Mouse (Mus musculus) CH12.LX (cell line): ENCODE data around the gene Cela1.

ENCODE experiments used
- CHD2 ChIP-seq: IDR thresholded peaks from 2 replicates; pipeline ENCODE4 v1.6.1; 2011; ENCODE audit warnings: low read length, improper control_type of control experiment
- CTCF ChIP-seq, 2 experiments: IDR thresholded peaks in 1 of 2; conservative IDR thresholded peaks in 1 of 2; 2 replicates each; pipeline ENCODE4 v1.5.1; 2011 to 2012; ENCODE audit warnings: low read depth in 2 of 2, low read length in 2 of 2, improper control_type of control experiment in 1 of 2, inconsistent platforms in 1 of 2, mild to moderate bottlenecking in 1 of 2, moderate library complexity in 1 of 2
- E2F4 ChIP-seq: IDR thresholded peaks from 2 replicates; pipeline ENCODE4 v1.6.1; 2011; ENCODE audit warnings: low read depth, low read length, improper control_type of control experiment; ENCODE audit not compliant: insufficient replicate concordance
- KAT2A ChIP-seq: IDR thresholded peaks from 2 replicates; pipeline ENCODE4 v1.6.1; 2012; ENCODE audit warnings: low read length, improper control_type of control experiment, inconsistent platforms; ENCODE audit not compliant: insufficient replicate concordance
- MAX ChIP-seq: IDR thresholded peaks from 2 replicates; pipeline ENCODE4 v1.6.1; 2011; ENCODE audit warnings: low read length, improper control_type of control experiment
- NRF1 ChIP-seq: IDR thresholded peaks from 2 replicates; pipeline ENCODE4 v1.6.1; 2014; ENCODE audit warnings: low read depth, mild to moderate bottlenecking, inconsistent platforms, low read length, improper control_type of control experiment, moderate library complexity
- POLR2A ChIP-seq: IDR thresholded peaks from 2 replicates; pipeline ENCODE4 v1.6.1; 2011; ENCODE audit warnings: low read depth, mild to moderate bottlenecking, improper control_type of control experiment, low read length
- RAD21 ChIP-seq: IDR thresholded peaks from 2 replicates; pipeline ENCODE4 v1.6.1; 2011; ENCODE audit warnings: low read depth, mild to moderate bottlenecking, low read length, improper control_type of control experiment, moderate library complexity
- RCOR1 ChIP-seq: conservative IDR thresholded peaks from 2 replicates; pipeline ENCODE4 v1.6.1; 2012; ENCODE audit warnings: low read depth, mild to moderate bottlenecking, inconsistent platforms, low read length, improper control_type of control experiment
- USF1 ChIP-seq: IDR thresholded peaks from 2 replicates; pipeline ENCODE4 v1.6.1; 2014; ENCODE audit warnings: low read depth, mild to moderate bottlenecking, inconsistent platforms, low read length, improper control_type of control experiment
- ZC3H11A ChIP-seq: IDR thresholded peaks from 2 replicates; pipeline ENCODE4 v1.6.1; 2012; ENCODE audit warnings: low read depth, mild to moderate bottlenecking, inconsistent platforms, low read length, improper control_type of control experiment
- ZNF384 ChIP-seq: IDR thresholded peaks from 2 replicates; pipeline ENCODE4 v1.6.1; 2012; ENCODE audit warnings: low read depth, low read length, improper control_type of control experiment, inconsistent platforms

DNA sequence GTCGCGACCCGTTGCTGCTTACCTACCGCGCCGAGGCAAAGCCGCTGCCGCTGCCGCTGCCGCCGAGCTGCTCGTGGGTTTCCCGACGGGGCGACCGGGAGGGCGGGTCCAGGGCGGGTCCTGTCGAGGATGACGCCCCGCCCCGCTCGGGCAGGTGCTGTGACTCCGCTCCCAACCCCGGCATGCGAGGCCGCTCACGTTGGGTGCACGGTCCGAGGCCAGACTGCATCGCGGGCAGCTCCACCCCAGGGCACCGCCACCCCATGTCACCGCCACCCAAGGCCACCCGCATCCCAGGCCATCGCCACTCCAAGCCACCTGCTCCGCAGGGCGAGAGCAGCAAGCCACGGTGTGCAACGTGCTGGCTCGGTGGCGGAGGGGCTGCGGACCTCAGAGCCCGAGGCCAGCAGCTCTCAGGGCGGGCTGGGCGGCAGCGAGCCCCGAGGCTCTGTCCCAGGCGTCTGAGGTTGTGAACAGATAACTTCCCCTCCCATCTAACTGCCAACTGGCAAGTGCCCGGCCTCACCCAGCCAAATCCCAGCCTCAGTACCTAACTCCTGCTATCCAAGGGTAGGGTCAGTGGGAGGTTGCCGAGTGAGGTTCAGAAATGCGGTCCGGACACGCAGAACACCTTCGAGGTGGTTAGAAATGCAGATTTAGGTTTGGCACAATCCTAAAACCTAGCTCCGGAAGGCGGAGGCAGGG is 41.7 kb upstream of the Cela1 start, which contains the start of gene Galnt6:
- TF ChIP-seq CTCF (conservative IDR thresholded peaks at IDR 0.05 in 1 of 2, IDR thresholded peaks at IDR 0.05 in 1 of 2; ENCODE audit: low read depth in 2 of 2, low read length in 2 of 2) (no peak), RAD21 (no peak), RCOR1 (no peak), POLR2A (no peak), CHD2 (no peak), ZNF384 (no peak), NRF1 (no peak), E2F4 (no peak), USF1 (no peak), MAX (no peak), ZC3H11A (no peak), KAT2A (no peak)
